Mouse (Mus musculus) thymus, postnatal 0 days (tissue): Measurements from ENCODE around the gene 2900026A02Rik. TPM values are rescaled to one million over a fixed set of nuclear protein-coding genes. Genes with fewer than 3 reads are reported as not detected.

Experiments used
- DNase-seq: peaks from one replicate; pipeline ENCODE4 v3.0.0-alpha.2; 2015; ENCODE audit warnings: low spot score
- polyA plus RNA-seq: library from polyadenylated mRNA; unstranded; fragments of >200 nt; fragmentation: Nextera tagmentation; extraction: Ambion mirVana; gene quantifications from 2 replicates; pipeline ENCODE4 v1.2.1, GENCODE M21; 2015

2900026A02Rik gene
- polyA plus RNA-seq, 1 experiment from 2014 or later, result 3.9 TPM

GRCm38 (mm10) chr5:113175976-113176375 is 45.1 kb downstream of the 2900026A02Rik start:
- DNase-seq, result no peak

- DNase-seq, result peak; percentile 66
Measured at GRCm38 (mm10) chr5:113174916-113175692, 45.9 kb downstream of the 2900026A02Rik start.

GRCm38 (mm10) chr5:113173318-113173717 is 47.7 kb downstream of the 2900026A02Rik start:
- peak; percentile 73 for DNase-seq

- no peak for DNase-seq
Measured at GRCm38 (mm10) chr5:113171968-113172578, 49.0 kb downstream of the 2900026A02Rik start.

GRCm38 (mm10) chr5:113170064-113170754 is 50.8 kb downstream of the 2900026A02Rik start:
- peak; percentile 48 for DNase-seq

DNA sequence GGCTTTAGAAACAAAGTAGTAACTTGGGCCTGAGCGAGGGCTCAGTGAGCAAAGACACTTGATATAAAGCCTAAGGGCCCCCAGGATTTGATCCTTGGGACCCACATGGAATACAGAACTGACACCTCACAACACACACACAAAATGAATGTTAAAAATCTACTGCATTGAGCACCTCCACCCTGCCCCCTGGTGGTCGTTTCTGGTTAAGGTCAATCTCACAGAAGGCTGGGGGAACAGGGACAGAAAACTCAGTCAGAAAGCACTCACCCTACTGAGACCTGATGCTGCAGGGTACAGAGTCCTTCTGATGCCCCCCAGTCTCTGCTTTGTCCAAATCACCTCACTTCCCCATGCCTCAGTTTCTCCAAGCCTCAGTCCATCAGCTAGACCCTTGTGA is 53.3 kb downstream of the 2900026A02Rik start:
- DNase-seq, result peak; percentile 62

- DNase-seq, result peak; percentile 30
Measured at GRCm38 (mm10) chr5:113165481-113165880, 55.6 kb downstream of the 2900026A02Rik start.

DNA sequence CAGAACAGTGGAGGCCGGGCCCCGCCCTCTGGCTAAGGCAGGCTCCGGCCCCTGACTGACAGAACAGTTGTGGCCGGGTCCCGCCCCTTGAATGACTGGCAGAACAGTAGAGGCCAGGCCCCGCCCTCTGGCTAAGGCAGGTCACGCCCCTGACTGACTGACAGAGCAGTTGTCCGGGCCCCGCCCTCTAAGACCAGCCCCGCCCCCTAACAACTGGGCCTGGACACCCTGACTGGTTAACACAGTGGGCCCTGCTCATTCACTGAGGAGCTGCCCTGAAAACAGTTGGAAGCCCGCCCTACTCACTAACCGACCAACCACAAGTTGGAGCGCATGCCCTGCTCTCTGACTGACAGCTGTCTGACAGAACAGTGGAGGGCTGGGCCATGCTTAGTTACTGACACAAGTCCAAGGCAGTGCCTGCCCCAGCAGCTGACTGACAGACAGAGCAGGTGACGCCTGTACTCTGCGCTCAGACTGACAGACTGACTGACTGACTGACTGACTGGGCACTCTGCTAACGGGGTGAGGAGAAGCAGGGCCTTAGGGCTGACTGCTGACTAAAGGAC is 56.1 kb downstream of the 2900026A02Rik start:
- DNase-seq, result peak; percentile 78

DNA sequence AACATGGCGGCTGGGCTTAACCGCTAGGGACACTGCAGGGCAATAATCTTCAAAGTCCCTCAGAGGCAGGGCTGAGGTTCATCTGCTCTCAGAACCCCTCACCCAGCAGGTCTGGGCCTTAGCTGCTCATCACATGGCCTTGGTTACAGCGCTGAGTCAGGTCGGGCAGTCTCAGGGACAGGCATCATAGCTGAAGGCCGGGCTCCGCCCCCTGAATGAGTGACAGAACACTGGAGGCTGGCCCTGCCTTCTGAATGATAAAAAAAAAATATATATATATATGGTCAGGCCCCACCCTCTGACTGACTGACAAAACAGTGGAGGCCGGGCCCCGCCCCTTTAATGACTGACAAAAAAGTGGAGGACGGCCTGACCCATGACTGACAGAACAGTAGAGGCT is 56.6 kb downstream of the 2900026A02Rik start:
- DNase-seq, result peak; percentile 25

DNA sequence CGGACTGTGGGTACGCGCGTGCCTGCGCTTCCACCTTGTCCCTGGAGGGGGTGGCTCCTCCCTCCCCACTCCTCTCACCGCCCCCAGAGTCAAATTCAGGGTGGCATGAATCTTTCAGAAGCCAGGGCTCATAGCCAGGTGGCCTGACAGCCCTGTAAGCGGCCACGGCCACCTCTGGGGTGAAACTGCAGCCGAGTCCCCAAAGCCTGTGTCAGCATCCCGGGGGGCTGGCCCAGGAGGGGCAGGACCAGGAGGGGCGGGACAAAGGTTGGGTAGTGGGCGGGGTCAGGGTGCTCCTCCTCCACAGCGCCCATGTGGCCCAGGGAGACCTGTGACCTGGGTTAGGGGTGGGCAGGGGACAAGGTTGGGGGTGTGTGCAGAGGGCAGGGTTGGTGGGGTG is 57.9 kb downstream of the 2900026A02Rik start:
- DNase-seq, result peak; percentile 62

GRCm38 (mm10) chr5:113162699-113163098 is 58.3 kb downstream of the 2900026A02Rik start:
- DNase-seq, result no peak

- DNase-seq, result no peak
Measured at GRCm38 (mm10) chr5:113161576-113161975, 59.5 kb downstream of the 2900026A02Rik start.

DNA sequence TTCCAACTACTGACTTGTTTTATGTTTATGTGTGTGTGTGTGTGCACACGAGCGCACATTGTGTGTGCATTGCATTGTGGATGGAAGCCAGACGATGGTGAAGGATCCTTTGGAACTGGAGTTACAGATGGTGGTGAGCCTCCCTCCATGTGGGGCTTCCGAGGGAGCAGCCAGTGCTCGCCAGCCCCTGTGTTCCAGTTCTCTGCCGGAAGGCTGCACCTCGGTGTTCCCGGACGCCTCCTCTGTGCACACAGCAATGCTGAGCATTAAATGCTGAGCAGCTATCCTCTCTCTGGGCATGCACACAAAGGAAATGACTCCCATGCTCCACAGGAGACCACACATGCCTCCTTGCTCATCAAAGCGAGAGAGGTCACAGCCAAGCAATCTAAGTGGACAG is 60.7 kb downstream of the 2900026A02Rik start:
- DNase-seq, result no peak

DNA sequence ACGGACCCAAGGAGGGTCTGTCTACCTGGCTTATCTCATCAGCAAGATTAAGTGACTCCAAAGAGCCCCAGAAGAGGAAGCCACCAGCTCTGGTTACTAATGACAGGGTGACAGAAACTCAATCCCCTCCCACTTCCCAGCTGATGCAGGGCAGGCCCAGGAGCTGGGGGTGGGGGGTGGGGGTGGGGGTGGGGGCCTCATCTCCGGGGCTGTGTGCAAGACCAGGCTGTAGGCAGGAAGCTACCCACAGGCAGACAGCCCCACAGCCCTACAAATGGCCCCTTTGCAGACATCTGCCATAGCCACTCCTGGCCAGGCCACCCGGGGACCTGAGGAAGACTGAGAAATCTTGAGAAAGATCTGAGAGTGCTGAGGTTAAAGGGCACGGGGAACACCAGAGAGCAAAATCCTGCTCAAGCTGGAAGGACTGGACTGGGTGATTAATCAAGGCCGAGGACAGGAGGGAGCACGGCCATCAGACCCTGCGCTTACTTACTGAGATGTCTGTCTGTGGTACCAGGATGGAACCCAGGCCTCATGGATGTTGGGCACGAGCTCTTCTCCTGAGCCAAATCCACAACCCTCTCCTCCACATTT is 62.2 kb downstream of the 2900026A02Rik start:
- DNase-seq, result no peak

DNA sequence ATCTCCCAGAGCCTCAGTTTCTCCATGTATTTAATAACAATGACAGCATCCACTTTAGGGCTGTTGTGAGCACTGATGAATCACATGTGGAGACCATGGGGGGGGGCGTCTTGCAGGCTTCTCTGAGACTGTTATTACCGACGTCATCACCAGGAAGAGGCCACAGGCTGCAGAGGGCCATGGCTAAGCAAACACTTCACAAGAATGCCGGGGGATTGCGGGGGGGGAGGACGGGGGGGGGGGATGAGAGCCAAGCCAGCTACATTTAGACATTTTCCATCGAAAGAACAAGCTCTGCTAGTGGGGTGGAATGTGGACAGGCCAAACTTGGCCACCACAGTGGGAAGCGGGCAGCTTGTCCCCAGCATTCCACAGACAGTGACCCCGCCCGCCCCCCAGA is 63.4 kb downstream of the 2900026A02Rik start:
- no peak for DNase-seq

GRCm38 (mm10) chr5:113157006-113157405 is 64.0 kb downstream of the 2900026A02Rik start:
- no peak for DNase-seq

- DNase-seq, result peak; percentile 74
Measured at GRCm38 (mm10) chr5:113155133-113155532, 65.9 kb downstream of the 2900026A02Rik start.

DNA sequence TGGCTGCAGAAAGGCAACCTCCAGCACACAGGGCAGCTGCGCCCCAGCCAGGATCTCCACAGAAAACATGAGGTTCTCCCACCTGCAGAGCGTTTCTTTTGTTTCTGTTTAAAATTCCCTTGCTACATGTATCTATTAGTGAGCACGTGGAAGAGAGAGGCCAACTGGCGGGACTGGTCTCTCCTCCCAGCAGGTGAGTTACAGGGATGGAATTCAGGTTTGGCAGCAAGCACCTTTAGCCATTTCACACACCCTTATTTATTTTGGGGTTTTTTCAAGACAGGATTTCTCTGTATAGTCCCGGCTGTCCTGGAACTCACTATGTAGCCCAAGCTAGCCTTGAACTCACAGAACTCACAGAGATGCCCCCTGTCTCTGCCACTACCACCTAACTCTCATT is 66.6 kb downstream of the 2900026A02Rik start:
- no peak for DNase-seq

DNA sequence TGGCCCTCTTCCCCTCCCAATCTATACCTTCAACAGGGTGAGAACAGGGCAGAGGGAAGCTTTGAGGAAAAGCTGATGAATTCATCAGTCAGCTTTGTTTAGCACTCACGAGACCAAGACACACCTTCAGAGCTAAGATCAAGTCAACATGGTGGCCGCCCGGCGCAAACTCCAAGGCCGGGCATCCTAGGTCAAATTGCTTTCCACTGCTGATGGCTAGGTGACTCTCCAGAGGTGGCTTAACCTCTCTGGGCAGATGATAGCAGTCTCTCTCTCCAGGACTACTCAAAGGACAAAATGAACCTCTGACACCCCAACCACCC is 67.6 kb downstream of the 2900026A02Rik start:
- DNase-seq, result no peak

DNA sequence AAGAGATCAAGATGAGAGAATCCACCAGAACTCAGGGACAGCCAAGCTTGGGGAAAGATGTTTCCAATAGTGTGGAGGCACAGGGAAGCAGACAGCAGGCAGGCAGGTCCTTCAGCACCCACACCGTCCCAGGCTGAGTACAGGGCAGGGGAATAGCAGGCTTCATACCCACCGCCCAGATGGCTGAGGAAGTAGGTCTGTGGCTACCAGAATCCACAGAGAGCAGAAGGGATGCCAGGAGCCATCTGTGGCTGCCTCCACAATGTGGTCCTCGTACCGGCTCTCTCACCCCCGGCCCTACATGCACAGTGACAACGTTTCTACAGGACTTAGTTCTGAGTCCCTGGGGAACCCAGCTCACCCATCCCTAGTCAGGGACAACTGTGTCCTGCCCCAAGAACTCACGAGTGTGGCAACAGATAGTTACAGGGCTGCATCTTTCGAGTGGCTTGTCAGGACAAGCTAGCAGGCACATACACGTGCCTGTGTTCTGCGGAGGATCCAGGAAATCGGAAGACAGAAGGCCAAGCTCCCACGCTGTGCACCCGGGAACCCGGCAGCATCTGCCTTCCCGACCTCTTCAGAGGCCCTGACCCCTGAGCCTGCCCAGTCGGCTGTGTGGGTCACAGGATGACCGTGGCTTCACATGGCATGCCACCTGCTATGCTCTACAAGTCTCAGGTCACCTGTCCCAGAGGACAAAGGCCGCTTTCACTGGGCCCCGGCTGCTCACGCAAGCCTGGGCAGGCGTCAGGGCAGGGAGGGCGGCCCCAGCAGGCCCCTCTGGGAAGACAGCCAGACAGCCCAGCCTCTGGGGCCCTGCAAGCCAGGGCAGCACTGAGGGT is 68.2 kb downstream of the 2900026A02Rik start:
- DNase-seq, result no peak
